Mouse (Mus musculus) intestine, postnatal 0 days (tissue): ENCODE measurements at regions not wholly inside any gene's neighbourhood (a gene's known extent, or its start where the extent isn't known, plus 50 kb on each side); places are given as distances from the start of the nearest gene placed in this dataset.
A peak's percentile ranks its signal among the peaks of the same experiment; 100 is the strongest.

Source experiments
- ATAC-seq: fragments of 200-750 bp; cut with Nextera tagmentation; 2 replicates; pipeline ENCODE4 v1.8.0; 2017; ENCODE audit warnings: mild to moderate bottlenecking, moderate TSS enrichment, moderate library complexity
- H3K27ac ChIP-seq: fragments of 300-500 bp; sonication (generic); 2 replicates; pipeline ENCODE4 v1.5.1; 2014; ENCODE audit warnings: mild to moderate bottlenecking, low read depth, low read length, moderate library complexity
- H3K27me3 ChIP-seq: fragments of 300-500 bp; sonication (generic); replicated peaks from 2 replicates; pipeline ENCODE4 v1.6.1; 2014; ENCODE audit warnings: low read length, mixed read lengths; ENCODE audit not compliant: control insufficient read depth, insufficient read depth
- H3K36me3 ChIP-seq: fragments of 300-500 bp; sonication (generic); 2 replicates; pipeline ENCODE4 v1.6.1; 2014; ENCODE audit warnings: mild to moderate bottlenecking, moderate library complexity; ENCODE audit not compliant: control insufficient read depth, insufficient read depth
- H3K4me1 ChIP-seq: fragments of 300-500 bp; sonication (generic); replicated peaks from 2 replicates; pipeline ENCODE4 v1.6.1; 2014; ENCODE audit warnings: antibody characterized with exemption, low read length, mixed read lengths; ENCODE audit not compliant: control insufficient read depth, insufficient read depth
- H3K4me2 ChIP-seq: fragments of 300-500 bp; sonication (generic); replicated peaks from 2 replicates; pipeline ENCODE4 v1.6.1; 2014; ENCODE audit warnings: low read depth, mild to moderate bottlenecking, moderate library complexity
- H3K4me3 ChIP-seq: fragments of 300-500 bp; sonication (generic); 2 replicates; pipeline ENCODE4 v1.5.1; 2014; ENCODE audit warnings: low read depth, low read length
- H3K9ac ChIP-seq: fragments of 300-500 bp; sonication (generic); 2 replicates; pipeline ENCODE4 v1.6.1; 2014; ENCODE audit warnings: mild to moderate bottlenecking, low read depth, low read length
- H3K9me3 ChIP-seq: fragments of 300-500 bp; sonication (generic); 2 replicates; pipeline ENCODE4 v1.6.1; 2016; ENCODE audit warnings: mixed run types; ENCODE audit not compliant: control insufficient read depth
- CTCF ChIP-seq: sonication (generic); IDR thresholded peaks from 2 replicates; pipeline ENCODE4 v1.5.1; 2016; ENCODE audit warnings: low read depth, mild to moderate bottlenecking, control low read depth, antibody characterized with exemption, moderate library complexity
- WGBS: fragments of 180-500 bp; shearing (Covaris S2); extraction: QIAGEN DNeasy Blood & Tissue Kit; methylation state at CpG from one replicate; pipeline ENCODE4 v1.1.7; 2014; 5-methylcytosine and 5-hydroxymethylcytosine counted together

DNA sequence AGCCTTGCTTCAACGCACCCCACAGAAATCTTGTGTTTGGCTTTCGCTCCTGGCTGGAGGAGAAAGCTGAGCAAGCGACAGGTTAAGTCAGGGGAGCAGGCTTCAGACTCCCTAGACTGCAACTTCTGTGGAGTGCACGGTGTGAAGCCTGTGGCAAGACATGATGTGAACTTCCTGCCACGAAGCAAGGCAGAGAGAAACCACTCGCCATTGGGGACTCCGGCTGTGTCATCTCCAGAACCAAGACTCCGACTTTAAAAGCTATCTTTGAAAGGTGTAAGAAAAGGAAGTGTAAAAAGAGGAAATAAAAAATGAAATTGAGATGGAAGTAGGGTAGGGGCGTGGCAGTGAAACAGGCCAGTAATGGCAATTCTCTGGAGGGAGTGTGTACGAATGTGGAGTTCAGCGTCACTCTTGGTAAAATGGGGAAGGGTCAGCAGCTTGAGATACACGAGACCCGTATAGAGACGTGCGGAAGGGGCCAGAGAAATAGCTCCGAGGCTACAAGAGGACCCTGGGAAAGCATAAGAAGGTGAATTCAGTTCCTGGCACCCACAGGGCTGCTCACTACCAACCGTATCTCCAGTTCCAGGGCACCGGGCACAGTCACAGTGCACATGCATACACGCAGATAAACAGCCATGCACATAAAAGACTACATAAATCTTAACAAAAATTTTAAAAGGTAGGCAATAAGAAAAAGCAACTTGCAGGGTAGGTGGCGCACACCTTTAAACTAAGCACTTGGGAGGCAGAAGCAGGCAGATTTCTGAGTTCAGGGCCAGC is 57.1 kb upstream of the Larp1 start:
- ATAC-seq: no peak
- H3K27ac ChIP-seq: no peak overlapping the region
- 77% methylated on average over 20 of the region's 20 CpGs for WGBS
- H3K36me3 ChIP-seq: no peaks in the 10 kb centered on the region
- no peak for TF ChIP-seq CTCF
- no peak overlapping the region for H3K9ac ChIP-seq
- H3K4me1 ChIP-seq: no peaks in the 10 kb centered on the region
- no peak overlapping the region for H3K4me3 ChIP-seq
- H3K9me3 ChIP-seq: no peaks in the 10 kb centered on the region
- no peaks in the 10 kb centered on the region for H3K27me3 ChIP-seq
- H3K4me2 ChIP-seq: no peak overlapping the region

DNA sequence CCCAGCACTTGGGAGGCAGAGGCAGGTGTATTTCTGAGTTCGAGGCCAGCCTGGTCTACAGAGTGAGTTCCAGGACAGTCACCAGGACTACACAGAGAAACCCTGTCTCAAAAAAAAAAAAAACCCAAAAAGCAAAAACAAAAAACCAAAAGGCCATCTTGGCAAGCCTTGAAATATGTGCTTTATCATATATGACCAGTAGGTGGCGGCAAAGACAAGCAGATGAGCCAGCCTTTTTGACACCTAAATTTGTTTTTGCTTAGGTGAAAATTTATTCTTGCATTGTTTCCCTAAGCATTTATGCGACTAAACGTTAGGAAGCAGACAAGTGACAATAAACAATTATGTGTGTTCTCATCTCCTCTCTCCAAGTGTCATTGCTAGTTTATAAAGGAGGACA is 57.9 kb upstream of the Larp1 start:
- Histone ChIP-seq H3K36me3 (no peaks in the 10 kb centered on the region), H3K4me3 (no peak overlapping the region), H3K4me1 (no peaks in the 10 kb centered on the region), H3K27me3 (no peaks in the 10 kb centered on the region), H3K27ac (no peak overlapping the region), H3K9me3 (no peaks in the 10 kb centered on the region), H3K9ac (no peak overlapping the region), H3K4me2 (no peak overlapping the region)
- TF ChIP-seq CTCF: peak; percentile 86
- ATAC-seq: no peak
- WGBS: 1% methylated on average over 4 of the region's 4 CpGs

DNA sequence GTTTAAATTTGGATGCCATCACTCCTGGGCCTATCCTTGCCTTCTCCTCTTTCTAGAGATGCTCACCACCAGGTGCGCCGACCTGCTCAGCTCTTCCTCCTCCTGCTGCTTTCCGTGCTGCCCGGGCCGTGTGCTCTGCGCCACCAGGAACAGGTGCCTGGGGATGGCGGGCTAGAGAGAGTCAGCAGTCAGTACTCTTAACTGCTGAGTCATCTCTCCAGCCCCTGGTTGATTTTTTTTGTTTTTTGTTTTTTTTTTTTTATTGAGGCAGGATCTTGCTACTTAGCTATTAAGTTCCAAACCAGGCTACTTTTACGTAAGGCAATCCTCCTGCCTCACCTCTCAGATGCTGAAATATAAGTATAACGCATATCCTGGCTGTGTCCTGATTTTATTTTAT is 59.8 kb upstream of the Larp1 start:
- Histone ChIP-seq H3K4me1 (no peaks in the 10 kb centered on the region), H3K27me3 (no peaks in the 10 kb centered on the region), H3K27ac (no peak overlapping the region), H3K36me3 (no peaks in the 10 kb centered on the region), H3K9ac (no peak overlapping the region), H3K9me3 (no peaks in the 10 kb centered on the region), H3K4me3 (no peak overlapping the region), H3K4me2 (no peak overlapping the region)
- no peak for TF ChIP-seq CTCF
- 80% methylated on average over 9 of the region's 9 CpGs for WGBS
- ATAC-seq: no peak

DNA sequence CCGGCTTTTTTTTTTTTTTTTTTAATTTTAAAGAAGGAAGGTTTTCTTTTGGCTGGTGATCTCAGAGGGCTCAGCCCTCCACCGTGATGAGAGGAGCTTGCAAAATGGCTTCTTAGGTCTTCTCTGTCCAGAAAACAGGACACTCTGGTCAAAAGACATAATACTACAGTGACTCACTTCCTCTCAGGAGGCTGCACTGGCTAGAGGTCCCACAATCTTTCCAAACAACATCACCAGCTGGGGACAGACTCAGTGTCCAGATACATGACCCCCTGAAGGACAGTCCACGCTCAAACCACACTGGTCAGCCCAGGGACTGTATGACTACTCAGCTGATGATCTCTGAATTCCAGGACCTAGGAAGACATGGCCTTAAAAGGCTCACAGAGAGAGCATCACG is 61.5 kb upstream of the Larp1 start:
- H3K9ac ChIP-seq: no peak overlapping the region
- ATAC-seq: no peak
- WGBS: 87% methylated on average over 3 of the region's 4 CpGs
- H3K9me3 ChIP-seq: no peaks in the 10 kb centered on the region
- H3K27ac ChIP-seq: no peak overlapping the region
- TF ChIP-seq CTCF: no peak
- no peak overlapping the region for H3K4me3 ChIP-seq
- no peaks in the 10 kb centered on the region for H3K36me3 ChIP-seq
- H3K4me1 ChIP-seq: no peaks in the 10 kb centered on the region
- no peak overlapping the region for H3K4me2 ChIP-seq
- no peaks in the 10 kb centered on the region for H3K27me3 ChIP-seq

DNA sequence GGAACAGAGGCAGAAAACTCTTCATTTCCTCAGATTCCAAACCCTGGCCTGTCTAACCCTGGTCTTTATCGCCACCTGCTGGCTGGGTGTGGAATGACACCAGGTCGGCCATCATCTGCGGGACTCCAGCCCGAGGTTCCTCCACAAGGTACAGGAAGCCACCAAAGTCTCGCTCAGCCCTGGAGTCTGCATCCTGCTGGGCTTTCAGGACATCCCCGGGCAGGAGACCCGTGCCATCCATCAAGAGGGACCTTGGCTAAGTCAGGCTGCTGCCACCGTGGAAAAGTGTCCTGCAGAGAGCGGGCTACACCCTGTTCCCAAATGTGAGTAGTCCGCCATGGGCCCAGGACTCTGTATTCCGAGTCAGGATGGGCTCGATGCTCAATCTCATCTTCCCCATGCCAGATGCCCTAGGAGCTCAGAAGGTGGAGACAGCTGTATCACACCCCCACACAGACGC is 74.4 kb upstream of the Larp1 start:
- ATAC-seq: peak; percentile 66
- H3K27ac ChIP-seq: no peak overlapping the region
- no peaks in the 10 kb centered on the region for H3K9me3 ChIP-seq
- peak; percentile 97 for TF ChIP-seq CTCF
- 0 out of 2 replicates have a peak overlapping the region, but pooled peaks have one; percentile 3 for H3K4me3 ChIP-seq
- H3K4me1 ChIP-seq: no peaks in the 10 kb centered on the region; the same call in 1 of the 2 replicates
- H3K27me3 ChIP-seq: no peaks in the 10 kb centered on the region
- H3K4me2 ChIP-seq: peak overlapping the region; percentile 56
- H3K9ac ChIP-seq: no peak overlapping the region
- 11% methylated on average over 13 of the region's 13 CpGs for WGBS
- no peaks in the 10 kb centered on the region for H3K36me3 ChIP-seq

DNA sequence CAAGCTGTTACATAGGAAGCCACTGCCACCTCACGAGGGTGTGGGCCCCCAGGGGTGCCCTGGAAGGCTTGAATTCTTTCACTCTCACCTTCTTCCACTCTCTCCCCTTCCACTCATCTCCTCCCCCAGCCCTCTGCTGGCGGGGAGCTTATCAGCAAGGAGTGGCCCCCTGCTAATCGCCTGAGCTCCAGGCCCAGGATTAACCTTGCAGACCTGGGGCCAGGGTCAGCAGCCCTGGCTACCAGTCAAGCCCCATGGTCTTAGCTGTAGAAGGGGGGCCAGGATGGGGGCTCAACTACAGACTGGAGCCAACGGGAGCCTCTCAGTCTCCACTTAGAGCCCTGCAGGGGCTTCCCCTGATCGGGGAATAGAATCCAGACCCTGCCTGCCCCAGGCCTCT is 75.8 kb upstream of the Larp1 start:
- no peak for ATAC-seq

More for the DNA sequence above, 75.8 kb upstream of the Larp1 start:
- Histone ChIP-seq H3K27me3 (no peaks in the 10 kb centered on the region), H3K9me3 (no peaks in the 10 kb centered on the region), H3K4me1 (no peaks in the 10 kb centered on the region; the same call in 1 of the 2 replicates), H3K9ac (no peak overlapping the region), H3K4me3 (no peak overlapping the region), H3K4me2 (no peak overlapping the region), H3K27ac (no peak overlapping the region), H3K36me3 (no peaks in the 10 kb centered on the region)
- peak; percentile 50 for TF ChIP-seq CTCF
- WGBS: 25% methylated on average over 5 of the region's 5 CpGs
